In genomic region chr11:95096608-95097373, GRCm38 (mm10) we compare ENCODE assay signal across 9 mouse cellular contexts. TPM values are rescaled to one million over a fixed set of nuclear protein-coding genes. Genes with fewer than 3 reads are reported as not detected.
A peak's percentile ranks its signal among the peaks of the same experiment; 100 is the strongest.
DNase-seq lines count a peak whose midpoint lies in the region; ATAC-seq and TF ChIP-seq lines count a peak whose summit lies in the region.
"Had no signal": no experiment of that assay in that cellular context is flagged by ENCODE, and none has a peak within 500 bp of the region (broad histone marks: within the 10 kb centered on the region; RNA-seq: fewer than 3 reads in every experiment).

No protein-coding gene starts in this region.

- no peak overlapping the region for H3K4me2 ChIP-seq in hindbrain, postnatal 0 days (ENCODE audit: low read depth, low read length)
- no peak overlapping the region for H3K4me2 ChIP-seq in hindbrain, embryonic 16.5 days (ENCODE audit: low read length)
- H3K4me2 ChIP-seq in liver, embryonic 14.5 days (ENCODE audit: low read depth) = no peak overlapping the region

- H3K27me3 ChIP-seq in hindbrain, postnatal 0 days (ENCODE audit: insufficient read depth, low read length) = no peaks in the 10 kb centered on the region
- H3K27me3 ChIP-seq in hindbrain, embryonic 16.5 days (replicated peaks; ENCODE audit: control insufficient read depth, insufficient read depth, low read length) = peaks cover 2% of the 10 kb centered on the region
- H3K27me3 ChIP-seq in ES-Bruce4 (ENCODE audit: control insufficient read depth, insufficient read depth, low read length, poor library complexity, severe bottlenecking) = no peaks in the 10 kb centered on the region
- H3K27me3 ChIP-seq in embryonic facial prominence, embryonic 10.5 days (replicated peaks; ENCODE audit: low read depth, poor library complexity, severe bottlenecking) = no peaks in the 10 kb centered on the region
- H3K27me3 ChIP-seq in liver, embryonic 14.5 days (ENCODE audit: control insufficient read depth, insufficient read depth, low read length) = no peaks in the 10 kb centered on the region

- no peak for TF ChIP-seq EP300 in ES-Bruce4 (IDR thresholded peaks at IDR 0.05; ENCODE audit: insufficient read depth, low read depth, low read length)
- no peak for TF ChIP-seq EP300 in liver, embryonic 14.5 days (IDR thresholded peaks at IDR 0.05; ENCODE audit: low read depth)

- 0 out of 2 replicates have a peak, but pooled peaks have one; percentile 29 for ATAC-seq in hindbrain, postnatal 0 days
- ATAC-seq in hindbrain, embryonic 16.5 days = no peak
- ATAC-seq in liver, embryonic 14.5 days (ENCODE audit: insufficient read depth) = peak; percentile 41; the same call in 1 of the 2 replicates

- no peak for DNase-seq in hindbrain, postnatal 0 days (ENCODE audit: low spot score)
- peak; percentile 36 for DNase-seq in embryonic facial prominence, embryonic 10.5 days (ENCODE audit: low spot score)
- DNase-seq in liver, embryonic 14.5 days (ENCODE audit: low read depth in 3 of 3, low spot score in 3 of 3) = no peak
- DNase-seq in gastrocnemius, postnatal 4 days (ENCODE audit: low spot score in 2 of 2) = no peak
- DNase-seq in frontal cortex, postnatal 14 days (ENCODE audit: low spot score in 2 of 2) = no peak

- TF ChIP-seq CTCF in hindbrain, postnatal 0 days (IDR thresholded peaks at IDR 0.05; ENCODE audit: low read depth) = no peak
- TF ChIP-seq CTCF in ES-Bruce4 (IDR thresholded peaks at IDR 0.05; ENCODE audit: low read depth, low read length) = no peak
- TF ChIP-seq CTCF in liver, embryonic 14.5 days (IDR thresholded peaks at IDR 0.05; ENCODE audit: low read depth) = no peak

- H3K9me3 ChIP-seq in hindbrain, postnatal 0 days (ENCODE audit: low read length) = no peaks in the 10 kb centered on the region
- no peaks in the 10 kb centered on the region for H3K9me3 ChIP-seq in hindbrain, embryonic 16.5 days (ENCODE audit: control insufficient read depth, low read length)
- H3K9me3 ChIP-seq in ES-Bruce4 (replicated peaks; ENCODE audit: control insufficient read depth, insufficient read depth, low read length, poor library complexity, severe bottlenecking) = no peaks in the 10 kb centered on the region
- H3K9me3 ChIP-seq in embryonic facial prominence, embryonic 10.5 days = no peaks in the 10 kb centered on the region
- no peaks in the 10 kb centered on the region for H3K9me3 ChIP-seq in liver, embryonic 14.5 days (ENCODE audit: control insufficient read depth, low read length)

- no peaks in the 10 kb centered on the region for H3K4me1 ChIP-seq in hindbrain, postnatal 0 days (ENCODE audit: insufficient read depth, low read length)
- no peaks in the 10 kb centered on the region for H3K4me1 ChIP-seq in hindbrain, embryonic 16.5 days (ENCODE audit: control insufficient read depth, insufficient read depth, low read depth, low read length)
- H3K4me1 ChIP-seq in ES-Bruce4 (ENCODE audit: control insufficient read depth, insufficient read depth, low read length) = peaks cover 11% of the 10 kb centered on the region
- peaks cover 50% of the 10 kb centered on the region for H3K4me1 ChIP-seq in embryonic facial prominence, embryonic 10.5 days
- peaks cover 0 to 4% of the 10 kb centered on the region in 2 experiments; a peak in 1 of 4 replicates for H3K4me1 ChIP-seq in liver, embryonic 14.5 days (replicated peaks; ENCODE audit: control insufficient read depth in 2 of 2, insufficient read depth in 2 of 2, low read length in 1 of 2)

- no peak overlapping the region for H3K9ac ChIP-seq in hindbrain, postnatal 0 days (replicated peaks; ENCODE audit: low read length)
- H3K9ac ChIP-seq in hindbrain, embryonic 16.5 days (ENCODE audit: low read depth, low read length) = no peak overlapping the region
- H3K9ac ChIP-seq in ES-Bruce4 (ENCODE audit: low read depth, poor library complexity, severe bottlenecking) = no peak overlapping the region
- H3K9ac ChIP-seq in liver, embryonic 14.5 days (replicated peaks) = no peak overlapping the region

- WGBS in hindbrain, postnatal 0 days = 46% methylated on average over 4 of the region's 4 CpGs
- 47% methylated on average over 4 of the region's 4 CpGs for whole genome bisulfite sequencing in hindbrain, embryonic 16.5 days
- WGBS in embryonic facial prominence, embryonic 10.5 days = 54% methylated on average over 4 of the region's 4 CpGs
- WGBS in liver, embryonic 14.5 days (ENCODE audit: insufficient replicate concordance) = 57% methylated on average over 4 of the region's 4 CpGs

- H3K27ac ChIP-seq in hindbrain, postnatal 0 days = no peak overlapping the region
- H3K27ac ChIP-seq in hindbrain, embryonic 16.5 days (ENCODE audit: low read depth, low read length) = no peak overlapping the region
- peak overlapping the region; percentile 12; the same call in 1 of the 2 replicates for H3K27ac ChIP-seq in ES-Bruce4 (ENCODE audit: insufficient read depth, low read length)
- peak overlapping the region; percentile 40 for H3K27ac ChIP-seq in embryonic facial prominence, embryonic 10.5 days (replicated peaks)
- no peak overlapping the region for H3K27ac ChIP-seq in liver, embryonic 14.5 days
- H3K27ac ChIP-seq: macrophage had no signal

- no peak overlapping the region for H3K4me3 ChIP-seq in hindbrain, postnatal 0 days (ENCODE audit: low read length)
- no peak overlapping the region for H3K4me3 ChIP-seq in hindbrain, embryonic 16.5 days (ENCODE audit: low read length)
- H3K4me3 ChIP-seq in ES-Bruce4 (ENCODE audit: low read depth, low read length) = no peak overlapping the region
- no peak overlapping the region for H3K4me3 ChIP-seq in embryonic facial prominence, embryonic 10.5 days
- no peak overlapping the region for H3K4me3 ChIP-seq in liver, embryonic 14.5 days (ENCODE audit: insufficient read depth in 1 of 2, low read depth in 2 of 2, low read length in 2 of 2)

- TF ChIP-seq POLR2A in ES-Bruce4 (IDR thresholded peaks at IDR 0.05; ENCODE audit: insufficient read depth, low read length) = no peak

- no peaks in the 10 kb centered on the region for H3K36me3 ChIP-seq in hindbrain, postnatal 0 days (ENCODE audit: insufficient read depth, low read length)
- H3K36me3 ChIP-seq in hindbrain, embryonic 16.5 days (ENCODE audit: control insufficient read depth, insufficient read depth, low read length) = no peaks in the 10 kb centered on the region
- H3K36me3 ChIP-seq in ES-Bruce4 (ENCODE audit: control insufficient read depth, insufficient read depth, low read length, poor library complexity, severe bottlenecking) = no peaks in the 10 kb centered on the region
- H3K36me3 ChIP-seq in embryonic facial prominence, embryonic 10.5 days (replicated peaks) = no peaks in the 10 kb centered on the region
- no peaks in the 10 kb centered on the region for H3K36me3 ChIP-seq in liver, embryonic 14.5 days (replicated peaks; ENCODE audit: control insufficient read depth, insufficient read depth, low read depth)

RNA-seq across cellular contexts. Expression of gene Itga3, which starts 20.2 kb away (rescaled TPM):
- 55.4 and 68.8 TPM in 2 replicates for total RNA-seq in hindbrain, postnatal 0 days (2014; rRNA removed)
- 13.2 and 14.4 TPM in 2 replicates for polyA plus RNA-seq in hindbrain, postnatal 0 days (2015; fragmentation: Nextera tagmentation; extraction: Ambion mirVana)
- 16.7 and 19.3 TPM in 2 replicates for polyA plus RNA-seq in hindbrain, embryonic 16.5 days (2015; fragmentation: Nextera tagmentation; extraction: Ambion mirVana)
- polyA plus RNA-seq in ES-Bruce4 (2011; ENCODE audit: insufficient read depth, insufficient read length, low read depth, missing spikeins) = 86.4 and 92.1 TPM in 2 replicates
- polyA plus RNA-seq in embryonic facial prominence, embryonic 10.5 days (2016; fragmentation: Nextera tagmentation; extraction: Ambion mirVana) = 11.5 and 12.2 TPM in 2 replicates
- polyA plus RNA-seq in liver, embryonic 14.5 days (2012; rRNA removed) = 1.7 and 2.0 TPM in 2 replicates
- 1.5 and 1.9 TPM in 2 replicates for polyA plus RNA-seq in liver, embryonic 14.5 days (2014; fragmentation: Nextera tagmentation; extraction: Ambion mirVana)
- 1 to 10 TPM; 4.8 to 5.5 TPM for total RNA-seq in gastrocnemius, postnatal 4 days (2021)

RNA-seq across cellular contexts. Expression of gene Dlx3, which starts 23.1 kb away (rescaled TPM):
- total RNA-seq in hindbrain, postnatal 0 days (2014; rRNA removed) = 0.18 and 0.37 TPM in 2 replicates
- 0.23 and 0.28 TPM in 2 replicates for polyA plus RNA-seq in hindbrain, postnatal 0 days (2015; fragmentation: Nextera tagmentation; extraction: Ambion mirVana)
- polyA plus RNA-seq in hindbrain, embryonic 16.5 days (2015; fragmentation: Nextera tagmentation; extraction: Ambion mirVana) = 0.19 and 0.32 TPM in 2 replicates
- polyA plus RNA-seq in ES-Bruce4 (2011; ENCODE audit: insufficient read depth, insufficient read length, low read depth, missing spikeins) = 9.9 and 11.3 TPM in 2 replicates
- polyA plus RNA-seq in embryonic facial prominence, embryonic 10.5 days (2016; fragmentation: Nextera tagmentation; extraction: Ambion mirVana) = 29.8 and 31.3 TPM in 2 replicates
- polyA plus RNA-seq in liver, embryonic 14.5 days (2012; rRNA removed) = 0.01 TPM in 1 of 2 replicates, not detected in the other
- not detected in 2 replicates for polyA plus RNA-seq in liver, embryonic 14.5 days (2014; fragmentation: Nextera tagmentation; extraction: Ambion mirVana)
- total RNA-seq in gastrocnemius, postnatal 4 days (2021) = under 1 TPM; 0.34 to 0.60 TPM
- total RNA-seq: neutrophil, adult 5-6 weeks had no signal
- polyA plus RNA-seq: macrophage had no signal

RNA-seq across cellular contexts. Expression of gene Dlx4, which starts 49.3 kb away (rescaled TPM):
- total RNA-seq in hindbrain, postnatal 0 days (2014; rRNA removed) = 0.52 and 0.68 TPM in 2 replicates
- polyA plus RNA-seq in hindbrain, postnatal 0 days (2015; fragmentation: Nextera tagmentation; extraction: Ambion mirVana) = 0.29 and 0.43 TPM in 2 replicates
- polyA plus RNA-seq in hindbrain, embryonic 16.5 days (2015; fragmentation: Nextera tagmentation; extraction: Ambion mirVana) = not detected in 2 replicates
- polyA plus RNA-seq in ES-Bruce4 (2011; ENCODE audit: insufficient read depth, insufficient read length, low read depth, missing spikeins) = 0.96 and 2.0 TPM in 2 replicates
- polyA plus RNA-seq in embryonic facial prominence, embryonic 10.5 days (2016; fragmentation: Nextera tagmentation; extraction: Ambion mirVana) = 3.6 and 4.3 TPM in 2 replicates
- 0.06 and 0.09 TPM in 2 replicates for polyA plus RNA-seq in liver, embryonic 14.5 days (2012; rRNA removed)
- polyA plus RNA-seq in liver, embryonic 14.5 days (2014; fragmentation: Nextera tagmentation; extraction: Ambion mirVana) = not detected in 2 replicates
- total RNA-seq in gastrocnemius, postnatal 4 days (2021) = not detected
- total RNA-seq: neutrophil, adult 5-6 weeks had no signal
- polyA plus RNA-seq: macrophage had no signal

RNA-seq across cellular contexts. Expression of gene Pdk2, which starts 55.6 kb away (rescaled TPM):
- 25.0 and 32.0 TPM in 2 replicates for total RNA-seq in hindbrain, postnatal 0 days (2014; rRNA removed)
- polyA plus RNA-seq in hindbrain, postnatal 0 days (2015; fragmentation: Nextera tagmentation; extraction: Ambion mirVana) = 46.8 and 49.0 TPM in 2 replicates
- polyA plus RNA-seq in hindbrain, embryonic 16.5 days (2015; fragmentation: Nextera tagmentation; extraction: Ambion mirVana) = 34.6 and 42.1 TPM in 2 replicates
- 9.4 and 9.5 TPM in 2 replicates for polyA plus RNA-seq in ES-Bruce4 (2011; ENCODE audit: insufficient read depth, insufficient read length, low read depth, missing spikeins)
- polyA plus RNA-seq in embryonic facial prominence, embryonic 10.5 days (2016; fragmentation: Nextera tagmentation; extraction: Ambion mirVana) = 12.9 and 16.0 TPM in 2 replicates
- polyA plus RNA-seq in liver, embryonic 14.5 days (2012; rRNA removed) = 3.5 and 3.6 TPM in 2 replicates
- polyA plus RNA-seq in liver, embryonic 14.5 days (2014; fragmentation: Nextera tagmentation; extraction: Ambion mirVana) = 7.0 and 9.1 TPM in 2 replicates
- 100 to 1,000 TPM; 254 to 274 TPM for total RNA-seq in gastrocnemius, postnatal 4 days (2021)

Comparison
In these comparisons a context has a peak if more than half of its experiments do, and no peak if none do; other contexts are left out.
1. H3K27ac ChIP-seq: peak in ES-Bruce4 (single experiment) and embryonic facial prominence, embryonic 10.5 days (single experiment); none in hindbrain, postnatal 0 days (single experiment), hindbrain, embryonic 16.5 days (single experiment) and liver, embryonic 14.5 days (single experiment).